Mouse (Mus musculus) myocyte (in vitro differentiated cells): ENCODE measurements around the gene Ppp1r14b. TPM values are rescaled to one million over a fixed set of nuclear protein-coding genes. Genes with fewer than 3 reads are reported as not detected.

ENCODE experiments used
- H3K27me3 ChIP-seq: one replicate; pipeline ENCODE4 v1.6.1; 2011; ENCODE audit not compliant: control insufficient read depth, insufficient read depth, insufficient read length
- H3K36me3 ChIP-seq: one replicate; pipeline ENCODE4 v1.6.1; 2011; ENCODE audit not compliant: control insufficient read depth, insufficient read depth
- H3K4me2 ChIP-seq: one replicate; pipeline ENCODE4 v1.6.1; 2011; ENCODE audit warnings: low read depth, control low read depth
- H3K4me3 ChIP-seq: one replicate; pipeline ENCODE4 v1.5.1; 2011; ENCODE audit warnings: mild to moderate bottlenecking, control low read depth, moderate library complexity
- H3K79me2 ChIP-seq: one replicate; pipeline ENCODE4 v1.6.1; 2011; ENCODE audit not compliant: control insufficient read depth, insufficient read depth
- H3ac ChIP-seq: one replicate; pipeline ENCODE4 v1.6.1; 2011; ENCODE audit not compliant: control insufficient read depth, insufficient read length
- CEBPB ChIP-seq: IDR thresholded peaks from 2 replicates; pipeline ENCODE4 v1.6.1; 2011; ENCODE audit warnings: mild to moderate bottlenecking, moderate library complexity; ENCODE audit not compliant: poor library complexity, insufficient read depth, severe bottlenecking
- E2F4 ChIP-seq: IDR thresholded peaks from one replicate; pipeline ENCODE4 v1.6.1; 2011; ENCODE audit warnings: mild to moderate bottlenecking, control low read depth, moderate library complexity; ENCODE audit not compliant: insufficient read depth
- MAX ChIP-seq: IDR thresholded peaks from one replicate; pipeline ENCODE4 v1.6.1; 2011; ENCODE audit warnings: low read depth, mild to moderate bottlenecking, control low read depth
- MYOD1 ChIP-seq, 3 experiments: IDR thresholded peaks; one replicate each; pipeline ENCODE4 v1.6.1; 2011; ENCODE audit warnings: control low read depth in 2 of 3, low read depth in 2 of 3, mild to moderate bottlenecking in 2 of 3, moderate library complexity in 1 of 3; ENCODE audit not compliant: insufficient read length in 2 of 3, control insufficient read depth in 1 of 3
- MYOG ChIP-seq, 3 experiments: IDR thresholded peaks; one replicate each; pipeline ENCODE4 v1.6.1; 2011; ENCODE audit warnings: control low read depth in 2 of 3, low read depth in 2 of 3, mild to moderate bottlenecking in 2 of 3; ENCODE audit not compliant: insufficient read length in 2 of 3, control insufficient read depth in 1 of 3, insufficient read depth in 1 of 3
- POLR2AphosphoS2 ChIP-seq: IDR thresholded peaks from one replicate; pipeline ENCODE4 v1.6.1; 2011; ENCODE audit warnings: low read depth, control low read depth; ENCODE audit not compliant: insufficient read length
- REST ChIP-seq: IDR thresholded peaks from one replicate; pipeline ENCODE4 v1.6.1; 2011; ENCODE audit warnings: mild to moderate bottlenecking, control low read depth, moderate library complexity; ENCODE audit not compliant: insufficient read depth, insufficient read length
- SRF ChIP-seq: IDR thresholded peaks from one replicate; pipeline ENCODE4 v1.6.1; 2011; ENCODE audit warnings: low read depth; ENCODE audit not compliant: control insufficient read depth, insufficient read length
- TCF12 ChIP-seq: IDR thresholded peaks from one replicate; pipeline ENCODE4 v1.6.1; 2011; ENCODE audit warnings: mild to moderate bottlenecking, control low read depth; ENCODE audit not compliant: poor library complexity, insufficient read depth, severe bottlenecking
- TCF3 ChIP-seq: IDR thresholded peaks from one replicate; pipeline ENCODE4 v1.6.1; 2011; ENCODE audit warnings: low read depth, control low read depth; ENCODE audit not compliant: insufficient read length
- USF1 ChIP-seq: IDR thresholded peaks from one replicate; pipeline ENCODE4 v1.6.1; 2011; ENCODE audit warnings: low read depth, mild to moderate bottlenecking, control low read depth, moderate library complexity
- polyA plus RNA-seq: library from polyadenylated mRNA; unstranded; fragments of >200 nt; fragmentation: generic; extraction: Trizol; gene quantifications from one replicate; pipeline ENCODE4 v1.2.1, GENCODE M21; 2012; ENCODE audit warnings: missing spikeins

The Ppp1r14b gene
- polyA plus RNA-seq, 1 experiment: 1,032 TPM

DNA sequence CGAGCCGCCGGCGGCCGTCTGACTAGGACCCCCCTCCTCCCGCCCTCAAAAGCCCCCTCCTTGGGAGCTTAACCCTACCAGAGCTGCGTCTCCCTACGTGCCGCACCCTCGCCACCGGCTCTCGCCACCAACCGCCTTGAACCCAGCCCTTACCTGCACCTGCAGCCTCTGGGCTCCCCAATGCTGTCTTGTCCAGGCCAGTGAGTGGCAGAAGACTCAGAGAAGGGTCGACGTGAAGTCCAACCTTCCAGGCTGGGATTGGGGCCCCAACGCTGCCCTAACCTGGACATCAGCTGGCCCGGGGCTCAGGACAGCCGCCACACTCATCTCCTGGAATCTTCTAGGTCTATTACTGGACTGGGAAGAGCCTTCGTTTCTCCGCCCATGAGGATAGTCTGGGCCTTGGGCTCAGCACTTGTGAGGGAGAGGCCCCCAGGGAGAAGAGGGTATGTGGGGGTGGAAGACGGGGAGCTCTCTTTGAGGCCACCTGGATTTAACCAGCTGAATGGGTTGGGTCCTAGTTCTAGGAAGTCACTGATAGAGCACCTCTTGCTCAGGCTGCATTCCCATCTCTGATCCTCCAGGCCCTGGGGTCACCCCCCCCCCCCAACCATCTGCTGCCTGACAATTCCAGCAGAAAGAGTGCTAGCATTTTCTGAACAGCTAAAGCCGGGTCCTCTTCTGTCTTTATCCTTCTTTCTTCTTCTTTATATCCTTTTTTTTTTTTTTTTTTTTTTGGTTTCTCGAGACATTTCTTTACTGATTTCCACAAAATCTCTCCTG, 40.4 kb upstream of the Ppp1r14b start, which contains the start of gene Kcnk4:
Gene Kcnk4 (minus strand): TSS at position 321 of the 783 bp plus-strand sequence.
- Histone ChIP-seq H3K79me2 (no peaks in the 10 kb centered on the region), H3K36me3 (no peaks in the 10 kb centered on the region), H3K27me3 (peaks cover 12% of the 10 kb centered on the region), H3ac (peak within 1 kb of the TSS; percentile 12), H3K4me3 (no peak within 1 kb of the TSS), H3K4me2 (peak within 1 kb of the TSS; percentile 65)
- TF ChIP-seq MYOG (IDR thresholded peaks at IDR 0.05; ENCODE audit: control insufficient read depth in 1 of 3, insufficient read depth in 1 of 3, insufficient read length in 2 of 3, low read depth in 2 of 3): no peak
- TF ChIP-seq REST: no peak
- TF ChIP-seq MAX: no peak
- no peak for TF ChIP-seq USF1
- no peak for TF ChIP-seq CEBPB
- no peak for TF ChIP-seq TCF3

DNA sequence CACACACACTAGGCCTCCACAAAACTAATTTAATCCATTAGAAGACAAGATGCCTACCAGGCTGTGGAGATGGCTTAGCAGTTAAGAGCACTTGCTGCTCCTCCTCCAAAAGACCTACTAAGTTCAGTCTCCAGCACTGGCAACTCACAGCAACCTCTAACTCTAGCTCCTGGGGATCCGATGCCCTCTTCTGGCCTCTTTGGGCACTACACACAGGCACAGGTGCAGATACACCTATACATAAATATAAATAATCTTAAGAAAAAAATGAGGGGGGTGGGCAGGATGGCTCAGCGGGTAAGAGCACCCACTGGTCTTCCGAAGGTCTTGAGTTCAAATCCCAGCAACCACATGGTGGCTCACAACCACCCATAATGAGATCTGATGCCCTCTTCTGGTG, 38.5 kb upstream of the Ppp1r14b start:
- H3ac ChIP-seq: no peak overlapping the region
- peaks cover 12% of the 10 kb centered on the region for H3K27me3 ChIP-seq
- H3K4me2 ChIP-seq: no peak overlapping the region
- H3K79me2 ChIP-seq: no peaks in the 10 kb centered on the region
- no peaks in the 10 kb centered on the region for H3K36me3 ChIP-seq
- no peak overlapping the region for H3K4me3 ChIP-seq
- TF ChIP-seq CEBPB: no peak
- TF ChIP-seq E2F4: no peak
- TF ChIP-seq MYOG (IDR thresholded peaks at IDR 0.05; ENCODE audit: control insufficient read depth in 1 of 3, insufficient read depth in 1 of 3, insufficient read length in 2 of 3, low read depth in 2 of 3): no peak
- no peak for TF ChIP-seq MAX
- TF ChIP-seq MYOD1 (IDR thresholded peaks at IDR 0.05; ENCODE audit: control insufficient read depth in 1 of 3, insufficient read length in 2 of 3, low read depth in 2 of 3): no peak
- no peak for TF ChIP-seq USF1
- TF ChIP-seq TCF3: no peak
- no peak for TF ChIP-seq TCF12

DNA sequence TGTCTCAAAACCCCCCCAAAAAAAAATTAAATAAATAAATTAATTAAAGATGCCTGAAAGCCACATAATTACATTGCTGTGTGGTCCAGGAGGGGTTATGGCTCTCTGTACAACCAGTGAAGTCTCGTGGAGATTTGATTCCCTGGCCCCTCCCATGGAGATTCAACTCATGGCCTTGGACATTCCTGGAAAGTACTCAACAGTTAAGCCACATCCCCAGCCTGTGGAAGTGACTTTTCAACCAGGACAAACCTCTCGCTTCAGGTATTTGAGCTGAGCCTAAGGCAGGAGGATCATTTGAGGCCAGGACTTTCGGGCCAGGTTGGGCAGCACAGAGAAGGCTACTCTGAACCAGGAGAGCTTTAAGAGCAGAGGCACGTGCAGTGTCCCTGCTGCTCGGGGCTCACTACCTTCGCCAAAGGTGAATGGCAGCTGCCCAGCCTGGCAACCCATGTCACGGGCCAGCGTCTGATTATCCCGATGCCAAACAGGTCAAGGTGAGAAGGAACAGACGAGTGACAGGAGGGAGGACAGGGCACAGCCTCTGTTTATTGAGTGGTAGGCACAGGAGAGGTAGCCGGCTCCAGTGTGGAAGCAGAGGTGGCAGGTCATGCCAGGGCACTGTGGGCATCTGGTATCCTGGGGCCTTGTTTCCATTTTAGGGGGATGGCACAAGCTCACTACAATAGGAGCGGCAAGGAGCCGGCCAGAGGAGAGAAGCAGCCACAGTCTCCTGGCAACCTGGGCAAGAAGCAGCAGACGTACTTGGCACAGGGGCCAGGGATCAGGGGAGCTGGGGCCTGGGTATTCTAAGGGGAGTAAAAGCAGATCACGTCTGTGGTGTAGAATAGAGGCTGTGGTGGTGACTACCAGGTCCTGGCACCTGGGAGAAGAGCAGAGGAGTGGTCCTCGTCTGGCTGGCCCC, 37.0 kb upstream of the Ppp1r14b start:
- no peaks in the 10 kb centered on the region for H3K36me3 ChIP-seq
- TF ChIP-seq CEBPB (no peak), E2F4 (no peak), TCF3 (no peak), MYOG (IDR thresholded peaks at IDR 0.05; ENCODE audit: control insufficient read depth in 1 of 3, insufficient read depth in 1 of 3, insufficient read length in 2 of 3, low read depth in 2 of 3) (no peak), MYOD1 (IDR thresholded peaks at IDR 0.05; ENCODE audit: control insufficient read depth in 1 of 3, insufficient read length in 2 of 3, low read depth in 2 of 3) (no peak), SRF (no peak), TCF12 (no peak), REST (no peak)
- no peak overlapping the region for H3K4me3 ChIP-seq
- peaks cover 3% of the 10 kb centered on the region for H3K79me2 ChIP-seq
- no peak overlapping the region for H3K4me2 ChIP-seq
- H3K27me3 ChIP-seq: peaks cover 12% of the 10 kb centered on the region
- H3ac ChIP-seq: no peak overlapping the region

DNA sequence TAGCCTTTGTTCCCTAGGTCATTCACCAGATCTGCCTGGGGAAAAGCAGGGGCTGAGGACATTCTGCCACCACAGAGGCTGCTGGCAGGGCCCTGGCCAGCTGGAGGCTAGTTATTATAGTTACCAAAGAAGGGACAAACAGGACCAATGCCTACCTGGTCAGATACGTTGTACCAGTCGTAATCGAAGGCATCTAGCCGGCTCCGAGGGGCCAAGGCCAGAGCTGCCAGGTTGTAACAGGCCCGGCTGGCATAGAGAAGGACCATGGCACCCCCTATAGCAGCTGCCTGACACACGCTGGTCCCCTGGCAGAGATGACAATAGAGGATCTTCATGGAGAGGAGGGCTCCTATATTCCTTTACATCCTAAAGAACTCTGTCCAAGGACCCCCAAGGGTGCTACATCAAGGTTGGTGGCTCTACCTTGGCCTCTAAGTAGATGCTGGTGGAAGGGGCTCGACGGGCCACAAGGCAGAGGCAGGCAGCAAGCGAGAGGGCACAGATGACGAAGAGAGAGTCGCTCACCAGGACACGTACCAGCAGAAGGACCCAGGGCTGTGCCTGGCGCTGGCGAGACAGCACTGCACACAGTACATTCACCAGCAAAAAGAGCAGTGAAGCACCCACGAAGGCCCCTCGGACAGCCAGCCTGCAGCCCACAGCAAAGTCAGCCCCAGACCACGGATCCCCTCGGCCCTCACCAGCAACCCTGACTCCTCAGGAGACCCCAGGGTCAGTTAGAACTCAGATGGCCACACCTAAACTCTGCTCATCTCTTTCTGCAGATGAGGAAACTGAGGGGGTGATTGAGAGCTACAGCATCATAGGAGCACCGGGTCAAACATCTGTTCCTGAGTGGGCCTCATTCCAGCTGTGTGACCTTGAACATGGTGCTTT, 35.4 kb upstream of the Ppp1r14b start:
- Histone ChIP-seq H3ac (no peak overlapping the region), H3K4me3 (no peak overlapping the region), H3K4me2 (peak overlapping the region; percentile 85), H3K79me2 (peaks cover 14% of the 10 kb centered on the region), H3K36me3 (no peaks in the 10 kb centered on the region), H3K27me3 (peaks cover under 1% of the 10 kb centered on the region)
- peak; percentile 49 for TF ChIP-seq POLR2AphosphoS2
- TF ChIP-seq MYOD1 (IDR thresholded peaks at IDR 0.05; ENCODE audit: control insufficient read depth in 1 of 3, insufficient read length in 2 of 3, low read depth in 2 of 3): no peak
